Mouse (Mus musculus) lung, postnatal 10 days (tissue): Measurements from ENCODE around the gene Hcls1.

Experiments used
- DNase-seq: peaks from one replicate; pipeline ENCODE4 v3.0.0; 2021

The Hcls1 gene

GRCm38 (mm10) chr16:36989999-36990625, 55.3 kb downstream of the Hcls1 start, which contains the start of gene Fbxo40:
Fbxo40 (minus strand) TSS chr16:36990467.
- DNase-seq, result no peak

- DNase-seq, result no peak
These were observed 62.9 kb downstream of the Hcls1 start for GRCm38 (mm10) chr16:36997650-36998049.

GRCm38 (mm10) chr16:36999366-36999972, 64.7 kb downstream of the Hcls1 start:
- no peak for DNase-seq

- DNase-seq, result no peak
These were observed 74.5 kb downstream of the Hcls1 start for GRCm38 (mm10) chr16:37009262-37009661.

GRCm38 (mm10) chr16:37010370-37010769, 75.6 kb downstream of the Hcls1 start:
- peak; percentile 56 for DNase-seq

- DNase-seq, result peak; percentile 96
These were observed 76.5 kb downstream of the Hcls1 start, which contains the start of gene Polq for GRCm38 (mm10) chr16:37011061-37011921. Polq (plus strand) TSS chr16:37011786.

- no peak for DNase-seq
These were observed 77.1 kb downstream of the Hcls1 start for GRCm38 (mm10) chr16:37011922-37012289.

GRCm38 (mm10) chr16:37012336-37012735, 77.6 kb downstream of the Hcls1 start:
- DNase-seq, result no peak
